Mouse (Mus musculus) heart, embryonic 15.5 days (tissue): ENCODE data around the gene Fis1. TPM values are rescaled to one million over a fixed set of nuclear protein-coding genes. Genes with fewer than 3 reads are reported as not detected.
A peak's percentile ranks its signal among the peaks of the same experiment; 100 is the strongest.
"Not testable (repeated sequence)": the region's sequence is repeated elsewhere in the genome, so short reads cannot be mapped to it uniquely, and the experiment has no call there.

Experiments used
- ATAC-seq: fragments of 200-750 bp; cut with Nextera tagmentation; replicated peaks from 2 replicates; pipeline ENCODE4 v1.8.0; 2017; ENCODE audit warnings: low read depth, moderate TSS enrichment; ENCODE audit not compliant: insufficient number of reproducible peaks, insufficient read depth, low FRiP score
- H3K27ac ChIP-seq: fragments of 300-500 bp; sonication (generic); 2 replicates; pipeline ENCODE4 v1.5.1; 2015; ENCODE audit warnings: mild to moderate bottlenecking, inconsistent platforms
- H3K27me3 ChIP-seq: fragments of 300-500 bp; sonication (generic); 2 replicates; pipeline ENCODE4 v1.6.1; 2015; ENCODE audit warnings: inconsistent platforms
- H3K36me3 ChIP-seq: fragments of 300-500 bp; sonication (generic); 2 replicates; pipeline ENCODE4 v1.6.1; 2015; ENCODE audit warnings: mild to moderate bottlenecking, inconsistent platforms
- H3K4me1 ChIP-seq: fragments of 300-500 bp; sonication (generic); replicated peaks from 2 replicates; pipeline ENCODE4 v1.6.1; 2015; ENCODE audit warnings: inconsistent platforms
- H3K4me2 ChIP-seq: fragments of 300-500 bp; sonication (generic); 2 replicates; pipeline ENCODE4 v1.6.1; 2015; ENCODE audit warnings: inconsistent platforms, mild to moderate bottlenecking, moderate library complexity
- H3K4me3 ChIP-seq: fragments of 300-500 bp; sonication (generic); 2 replicates; pipeline ENCODE4 v1.5.1; 2015; ENCODE audit warnings: mild to moderate bottlenecking, inconsistent platforms
- H3K9ac ChIP-seq: fragments of 300-500 bp; sonication (generic); 2 replicates; pipeline ENCODE4 v1.6.1; 2015; ENCODE audit warnings: mild to moderate bottlenecking, inconsistent platforms
- H3K9me3 ChIP-seq: fragments of 300-500 bp; sonication (generic); replicated peaks from 2 replicates; pipeline ENCODE4 v1.6.1; 2016; ENCODE audit warnings: inconsistent platforms
- WGBS: fragments of 180-500 bp; shearing (Covaris S2); methylation state at CpG from one replicate; pipeline ENCODE4 v1.1.7; 2015; ENCODE audit warnings: mixed read lengths; 5-methylcytosine and 5-hydroxymethylcytosine counted together
- polyA plus RNA-seq: library from polyadenylated mRNA; unstranded; fragments of >200 nt; fragmentation: Nextera tagmentation; extraction: Ambion mirVana; gene quantifications from 2 replicates; pipeline ENCODE4 v1.2.1, GENCODE M21; 2015

Gene Fis1
- polyA plus RNA-seq, 1 experiment from 2014 or later = 221 TPM

GRCm38 (mm10) chr5:136923751-136924478, 29.2 kb upstream of the Fis1 start:
- H3K27me3 ChIP-seq = no peaks in the 10 kb centered on the region
- 41% methylated on average over 7 of the region's 7 CpGs for WGBS
- H3K4me2 ChIP-seq = no peak overlapping the region
- no peak overlapping the region for H3K27ac ChIP-seq
- H3K9me3 ChIP-seq = no peaks in the 10 kb centered on the region
- no peak overlapping the region for H3K9ac ChIP-seq
- H3K4me1 ChIP-seq = peaks cover 6% of the 10 kb centered on the region
- peaks cover 4% of the 10 kb centered on the region; the same call in 1 of the 2 replicates for H3K36me3 ChIP-seq
- H3K4me3 ChIP-seq = no peak overlapping the region
- no peak for ATAC-seq

- no peak overlapping the region for H3K9ac ChIP-seq
- peaks cover 3% of the 10 kb centered on the region; the same call in 1 of the 2 replicates for H3K4me1 ChIP-seq
Measured at GRCm38 (mm10) chr5:136929073-136929472, 24.0 kb upstream of the Fis1 start.

GRCm38 (mm10) chr5:136931896-136932295, 21.2 kb upstream of the Fis1 start:
- Histone ChIP-seq H3K9ac (no peak overlapping the region), H3K4me3 (no peak overlapping the region), H3K27me3 (no peaks in the 10 kb centered on the region), H3K4me2 (no peak overlapping the region), H3K27ac (no peak overlapping the region), H3K4me1 (peaks cover 3% of the 10 kb centered on the region; the same call in 1 of the 2 replicates), H3K9me3 (no peaks in the 10 kb centered on the region), H3K36me3 (no peaks in the 10 kb centered on the region)
- ATAC-seq = no peak
- WGBS = 78% methylated on average over 14 of the region's 14 CpGs

More at GRCm38 (mm10) chr5:136929073-136929472, 24.0 kb upstream of the Fis1 start:
- Histone ChIP-seq H3K4me3 (no peak overlapping the region), H3K36me3 (peaks cover 4% of the 10 kb centered on the region; the same call in 1 of the 2 replicates), H3K27ac (no peak overlapping the region), H3K4me2 (no peak overlapping the region), H3K27me3 (no peaks in the 10 kb centered on the region), H3K9me3 (no peaks in the 10 kb centered on the region)
- 15% methylated on average over 4 of the region's 4 CpGs for WGBS
- peak; percentile 43; the same call in 1 of the 2 replicates for ATAC-seq

GRCm38 (mm10) chr5:136932956-136933355, 20.1 kb upstream of the Fis1 start:
- Histone ChIP-seq H3K4me1 (peaks cover 3% of the 10 kb centered on the region; the same call in 1 of the 2 replicates), H3K4me3 (no peak overlapping the region), H3K4me2 (no peak overlapping the region), H3K27ac (no peak overlapping the region), H3K27me3 (no peaks in the 10 kb centered on the region), H3K9ac (no peak overlapping the region), H3K36me3 (no peaks in the 10 kb centered on the region), H3K9me3 (no peaks in the 10 kb centered on the region)
- ATAC-seq = no peak
- 74% methylated on average over 5 of the region's 5 CpGs for WGBS

- no peak overlapping the region for H3K9ac ChIP-seq
- no peak overlapping the region for H3K4me2 ChIP-seq
- 83% methylated on average over 6 of the region's 6 CpGs for WGBS
- H3K27ac ChIP-seq = no peak overlapping the region
- H3K4me1 ChIP-seq = peaks cover 3% of the 10 kb centered on the region; the same call in 1 of the 2 replicates
- no peaks in the 10 kb centered on the region for H3K36me3 ChIP-seq
- no peak overlapping the region for H3K4me3 ChIP-seq
- ATAC-seq = no peak
- no peaks in the 10 kb centered on the region for H3K9me3 ChIP-seq
- no peaks in the 10 kb centered on the region for H3K27me3 ChIP-seq
Measured at GRCm38 (mm10) chr5:136933930-136934329, 19.1 kb upstream of the Fis1 start.

- H3K9me3 ChIP-seq = no peaks in the 10 kb centered on the region
- no peak overlapping the region for H3K27ac ChIP-seq
- no peak overlapping the region for H3K9ac ChIP-seq
- WGBS = 59% methylated on average over 7 of the region's 7 CpGs
- no peak overlapping the region for H3K4me2 ChIP-seq
- no peak for ATAC-seq
- no peaks in the 10 kb centered on the region for H3K36me3 ChIP-seq
- no peaks in the 10 kb centered on the region for H3K27me3 ChIP-seq
- no peak overlapping the region for H3K4me3 ChIP-seq
- H3K4me1 ChIP-seq = no peaks in the 10 kb centered on the region
Measured at GRCm38 (mm10) chr5:136935905-136936695, 17.0 kb upstream of the Fis1 start.

- ATAC-seq = no peak
- Histone ChIP-seq H3K4me2 (no peak overlapping the region), H3K4me1 (no peaks in the 10 kb centered on the region), H3K36me3 (no peaks in the 10 kb centered on the region), H3K27me3 (no peaks in the 10 kb centered on the region), H3K9ac (no peak overlapping the region), H3K9me3 (no peaks in the 10 kb centered on the region), H3K27ac (no peak overlapping the region), H3K4me3 (no peak overlapping the region)
- 75% methylated on average over 6 of the region's 6 CpGs for WGBS
Measured at GRCm38 (mm10) chr5:136936750-136937149, 16.3 kb upstream of the Fis1 start.

- WGBS = 91% methylated on average over 5 of the region's 5 CpGs
- Histone ChIP-seq H3K27ac (no peak overlapping the region), H3K4me1 (peaks cover 3% of the 10 kb centered on the region; the same call in 1 of the 2 replicates), H3K4me3 (no peak overlapping the region), H3K36me3 (no peaks in the 10 kb centered on the region), H3K9me3 (no peaks in the 10 kb centered on the region), H3K4me2 (no peak overlapping the region), H3K9ac (no peak overlapping the region), H3K27me3 (no peaks in the 10 kb centered on the region)
- no peak for ATAC-seq
Measured at GRCm38 (mm10) chr5:136937621-136938020, 15.5 kb upstream of the Fis1 start.

- Histone ChIP-seq H3K9me3 (no peaks in the 10 kb centered on the region), H3K27me3 (no peaks in the 10 kb centered on the region), H3K4me3 (no peak overlapping the region), H3K4me1 (peaks cover 5% of the 10 kb centered on the region; the same call in 1 of the 2 replicates), H3K36me3 (no peaks in the 10 kb centered on the region), H3K4me2 (no peak overlapping the region), H3K9ac (no peak overlapping the region), H3K27ac (no peak overlapping the region)
- no peak for ATAC-seq
- 62% methylated on average over 7 of the region's 7 CpGs for WGBS
Measured at GRCm38 (mm10) chr5:136939284-136939683, 13.8 kb upstream of the Fis1 start.

GRCm38 (mm10) chr5:136940029-136940428, 13.0 kb upstream of the Fis1 start:
- not testable (repeated sequence) for H3K27ac ChIP-seq, H3K4me3 ChIP-seq, H3K4me1 ChIP-seq, H3K9me3 ChIP-seq, H3K4me2 ChIP-seq, H3K36me3 ChIP-seq, H3K9ac ChIP-seq, H3K27me3 ChIP-seq, ATAC-seq
- 82% methylated on average over 6 of the region's 6 CpGs for WGBS

- Histone ChIP-seq H3K36me3 (no peaks in the 10 kb centered on the region), H3K27ac (no peak overlapping the region), H3K9ac (no peak overlapping the region), H3K4me2 (no peak overlapping the region), H3K4me3 (no peak overlapping the region), H3K4me1 (peaks cover 5% of the 10 kb centered on the region; the same call in 1 of the 2 replicates), H3K9me3 (no peaks in the 10 kb centered on the region), H3K27me3 (no peaks in the 10 kb centered on the region)
- ATAC-seq = no peak
- 82% methylated on average over 12 of the region's 12 CpGs for WGBS
Measured at GRCm38 (mm10) chr5:136940845-136941560, 12.1 kb upstream of the Fis1 start.
